ENCODE assay signal across 32 mouse cellular contexts in genomic region chr13:23839308-23839707, GRCm38 (mm10). TPM values are rescaled to one million over a fixed set of nuclear protein-coding genes. Genes with fewer than 3 reads are reported as not detected.
DNase-seq lines count a peak whose midpoint lies in the region; ATAC-seq and TF ChIP-seq lines count a peak whose summit lies in the region.
"Had no signal": no experiment of that assay in that cellular context is flagged by ENCODE, and none has a peak within 500 bp of the region (broad histone marks: within the 10 kb centered on the region; RNA-seq: fewer than 3 reads in every experiment).

Gene Slc17a3 (plus strand): TSS chr13:23839434.

- H3K4me1 ChIP-seq in liver, adult 2 months (ENCODE audit: control insufficient read depth, insufficient read depth, low read length) = peaks cover 34% of the 10 kb centered on the region
- no peaks in the 10 kb centered on the region for H3K4me1 ChIP-seq in liver, embryonic 12.5 days
- H3K4me1 ChIP-seq: embryonic facial prominence, embryonic 13.5 days; forebrain, embryonic 10.5 days; forebrain, embryonic 15.5 days; limb, embryonic 10.5 days; midbrain, embryonic 13.5 days; neural tube, embryonic 13.5 days had no signal

- no peak for TF ChIP-seq POLR2A in liver, adult 2 months (IDR thresholded peaks at IDR 0.05; ENCODE audit: extremely low read depth, insufficient read depth, low read length)

- H3K36me3 ChIP-seq in liver, adult 2 months (ENCODE audit: control insufficient read depth, insufficient read depth, low read length) = peaks cover 5% of the 10 kb centered on the region; the same call in 1 of the 2 replicates
- H3K36me3 ChIP-seq in liver, embryonic 12.5 days = no peaks in the 10 kb centered on the region
- H3K36me3 ChIP-seq: embryonic facial prominence, embryonic 13.5 days; forebrain, embryonic 10.5 days; forebrain, embryonic 15.5 days; limb, embryonic 10.5 days; limb, embryonic 15.5 days; midbrain, embryonic 13.5 days; neural tube, embryonic 13.5 days had no signal

- ATAC-seq in liver, embryonic 12.5 days = no peak
- ATAC-seq: CD4-positive, CD25-positive, alpha-beta regulatory T cell, adult 4 months; forebrain, embryonic 15.5 days; hindbrain, embryonic 16.5 days; midbrain, embryonic 13.5 days had no signal

- intact Hi-C loops in left cerebral cortex, postnatal 10 days (cut with DNase I) = no loop called here

- H3K9ac ChIP-seq in liver, adult 2 months (ENCODE audit: low read depth, low read length) = peak within 1 kb of the TSS; percentile 46
- H3K9ac ChIP-seq in liver, embryonic 12.5 days = no peak within 1 kb of the TSS
- H3K9ac ChIP-seq: embryonic facial prominence, embryonic 13.5 days; forebrain, embryonic 15.5 days; limb, embryonic 15.5 days; midbrain, embryonic 13.5 days; neural tube, embryonic 13.5 days had no signal

- peaks cover 6% of the 10 kb centered on the region; the same call in 1 of the 2 replicates for H3K79me2 ChIP-seq in liver, adult 2 months (ENCODE audit: control insufficient read depth, insufficient read depth, low read length)

- peak; percentile 82 for DNase-seq in liver, adult 2 months (ENCODE audit: extremely low read depth, low read depth, low spot score)
- peak; percentile 92 for DNase-seq in kidney, adult 9 months
- DNase-seq in kidney, postnatal 14 days = peak; percentile 57
- no peak for DNase-seq in lung, postnatal 14 days
- no peak for DNase-seq in left cerebral cortex, postnatal 10 days (ENCODE audit: extremely low spot score in 1 of 2, low spot score in 2 of 2)
- DNase-seq in adrenal gland, postnatal 25 days = no peak
- DNase-seq: adrenal gland, postnatal 14 days; cerebellum, adult 11-12 months; cerebellum, adult 9-11 months; gastrocnemius, postnatal 36 days; heart, postnatal 14 days; thymus, adult 2 months; thymus, postnatal 4 days had no signal

- H3K27me3 ChIP-seq in liver, adult 2 months (ENCODE audit: control insufficient read depth, insufficient read depth, low read length) = no peaks in the 10 kb centered on the region
- peaks cover 12% of the 10 kb centered on the region; the same call in 1 of the 2 replicates for H3K27me3 ChIP-seq in liver, embryonic 12.5 days (replicated peaks)
- H3K27me3 ChIP-seq: embryonic facial prominence, embryonic 13.5 days; forebrain, embryonic 15.5 days; limb, embryonic 15.5 days; midbrain, embryonic 13.5 days; neural tube, embryonic 13.5 days had no signal

- H3K9me3 ChIP-seq in liver, embryonic 12.5 days (replicated peaks) = no peaks in the 10 kb centered on the region
- H3K9me3 ChIP-seq: embryonic facial prominence, embryonic 13.5 days; forebrain, embryonic 10.5 days; forebrain, embryonic 15.5 days; limb, embryonic 10.5 days; limb, embryonic 15.5 days; midbrain, embryonic 13.5 days; neural tube, embryonic 13.5 days had no signal

- no peak within 1 kb of the TSS for H3K4me2 ChIP-seq in liver, embryonic 12.5 days
- H3K4me2 ChIP-seq: embryonic facial prominence, embryonic 13.5 days; forebrain, embryonic 15.5 days; limb, embryonic 15.5 days; midbrain, embryonic 13.5 days; neural tube, embryonic 13.5 days had no signal

- 0 out of 2 replicates have a peak, but pooled peaks have one; percentile 6 for TF ChIP-seq CTCF in liver, adult 2 months (IDR thresholded peaks at IDR 0.05; ENCODE audit: low read depth, low read length)

- peak within 1 kb of the TSS; percentile 79 for H3K27ac ChIP-seq in liver, adult 2 months (replicated peaks; ENCODE audit: insufficient read depth, low read depth, low read length)
- H3K27ac ChIP-seq in liver, embryonic 12.5 days = no peak within 1 kb of the TSS
- H3K27ac ChIP-seq: embryonic facial prominence, embryonic 13.5 days; forebrain, embryonic 10.5 days; forebrain, embryonic 15.5 days; limb, embryonic 10.5 days; limb, embryonic 15.5 days; macrophage; midbrain, embryonic 13.5 days; neural tube, embryonic 13.5 days had no signal

- peak within 1 kb of the TSS; percentile 42 for H3K4me3 ChIP-seq in liver, adult 2 months (ENCODE audit: insufficient read depth, low read depth, low read length)
- no peak within 1 kb of the TSS for H3K4me3 ChIP-seq in liver, embryonic 12.5 days
- H3K4me3 ChIP-seq: embryonic facial prominence, embryonic 13.5 days; forebrain, embryonic 10.5 days; forebrain, embryonic 15.5 days; limb, embryonic 10.5 days; limb, embryonic 15.5 days; midbrain, embryonic 13.5 days; neural tube, embryonic 13.5 days had no signal

- WGBS in liver, adult 2 months = 17% methylated on average over 2 of the region's 2 CpGs
- 55% methylated on average over 2 of the region's 2 CpGs for WGBS in liver, embryonic 12.5 days (ENCODE audit: insufficient replicate concordance)

RNA-seq across cellular contexts. Expression of gene Slc17a3, which starts in this region (rescaled TPM):
- 32.8 and 38.1 TPM in 2 replicates for total RNA-seq in liver, adult 2 months (2014; rRNA removed)
- 34.5 and 39.7 TPM in 2 replicates for polyA plus RNA-seq in liver, adult 2 months (2012; rRNA removed)
- polyA plus RNA-seq in liver, embryonic 12.5 days (2016; fragmentation: Nextera tagmentation; extraction: Ambion mirVana) = 0.72 and 0.79 TPM in 2 replicates
- total RNA-seq in left cerebral cortex, postnatal 10 days (2021) = under 1 TPM; 0.19 to 0.28 TPM
- 0.38 and 0.46 TPM in 2 replicates for total RNA-seq in adrenal gland, postnatal 25 days (2021)
- total RNA-seq: gastrocnemius, postnatal 36 days; heart, adult 8-10 months; heart, postnatal 14 days; layer of hippocampus, adult 8-10 months; layer of hippocampus, postnatal 25 days; megakaryocyte-erythroid progenitor cell, adult 5-6 weeks had no signal
- polyA plus RNA-seq: CD4-positive, CD25-positive, alpha-beta regulatory T cell, adult 4 months; embryonic facial prominence, embryonic 13.5 days; forebrain, embryonic 10.5 days; forebrain, embryonic 15.5 days; frontal cortex, adult 2 months; heart, embryonic 14.5 days; hindbrain, embryonic 11.5 days; hindbrain, embryonic 16.5 days; limb, embryonic 10.5 days; lung, embryonic 16.5 days; macrophage; midbrain, embryonic 13.5 days; neural tube, embryonic 13.5 days had no signal

Comparison
In these comparisons a context has a peak if more than half of its experiments do, and no peak if none do; other contexts are left out.
1. RNA of gene Slc17a3 (total RNA-seq): 32.8 to 38.1 TPM in liver, adult 2 months; 0.38 to 0.46 TPM in adrenal gland, postnatal 25 days and 0.19 to 0.28 TPM in left cerebral cortex, postnatal 10 days; every median in the first group is over 10 times any median in the second.
2. RNA of gene Slc17a3 (polyA plus RNA-seq): 34.5 to 39.7 TPM in liver, adult 2 months; 0.72 to 0.79 TPM in liver, embryonic 12.5 days; every median in the first group is over 10 times any median in the second.
3. DNase-seq: peak in liver, adult 2 months (single experiment), kidney, adult 9 months (single experiment) and kidney, postnatal 14 days (single experiment); none in lung, postnatal 14 days (single experiment), left cerebral cortex, postnatal 10 days (0 of 2) and adrenal gland, postnatal 25 days (single experiment).